Mouse (Mus musculus) neural tube, embryonic 10.5 days (tissue): ENCODE data around the gene Nags.

Experiments used
- DNase-seq: peaks from one replicate; pipeline ENCODE4 v3.0.0-alpha.2; 2017; ENCODE audit warnings: low spot score; ENCODE audit errors: extremely low spot score

Gene Nags

DNA sequence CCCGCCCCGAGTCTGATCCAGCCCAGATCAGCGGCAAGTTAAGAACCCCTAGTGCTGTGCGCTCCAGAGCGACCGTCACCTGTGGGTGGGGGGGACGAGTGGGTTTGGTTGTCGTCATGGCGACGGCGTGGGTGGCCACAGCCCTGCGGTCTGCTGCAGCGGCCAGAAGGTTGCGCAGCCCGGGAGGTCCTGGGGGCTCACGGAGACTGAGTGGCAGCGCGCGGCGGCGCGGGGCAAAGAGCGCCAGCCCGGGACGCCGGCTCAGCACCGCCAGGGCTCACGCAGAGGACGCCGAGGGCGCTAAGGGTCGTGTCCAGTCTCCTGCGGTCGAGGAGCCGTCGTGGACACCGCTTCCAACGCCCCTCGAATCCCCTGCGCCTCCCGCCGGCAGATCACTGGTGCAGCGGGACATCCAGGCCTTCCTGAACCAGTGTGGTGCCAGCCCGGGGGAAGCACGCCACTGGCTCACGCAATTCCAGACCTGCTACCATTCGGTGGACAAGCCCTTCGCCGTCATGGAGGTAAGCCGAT is at the start of gene Nags:
Gene Nags (plus strand): TSS at position 43 of the 531 bp plus-strand sequence.
- peak; percentile 52 for DNase-seq

DNA sequence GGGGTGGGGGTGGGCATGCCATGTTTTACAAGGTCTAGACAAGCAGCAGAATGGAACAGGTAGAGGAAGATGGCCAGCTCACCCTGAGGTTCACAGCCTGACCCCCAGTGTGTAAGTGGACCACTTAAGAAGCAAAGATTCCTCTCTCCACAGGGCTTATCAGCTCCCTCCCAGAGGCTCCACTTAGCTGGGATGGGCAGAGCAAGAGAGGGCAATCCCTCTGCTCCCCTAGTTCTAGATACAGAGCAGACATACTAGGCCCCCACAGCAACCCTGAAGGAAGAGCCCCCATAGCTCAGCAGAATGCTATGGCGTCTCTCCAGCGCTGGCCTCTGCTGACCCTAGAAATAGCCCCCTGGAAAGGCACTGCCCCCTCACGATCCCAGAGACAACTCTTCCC is 49.6 kb upstream of the Nags start:
- no peak for DNase-seq

DNA sequence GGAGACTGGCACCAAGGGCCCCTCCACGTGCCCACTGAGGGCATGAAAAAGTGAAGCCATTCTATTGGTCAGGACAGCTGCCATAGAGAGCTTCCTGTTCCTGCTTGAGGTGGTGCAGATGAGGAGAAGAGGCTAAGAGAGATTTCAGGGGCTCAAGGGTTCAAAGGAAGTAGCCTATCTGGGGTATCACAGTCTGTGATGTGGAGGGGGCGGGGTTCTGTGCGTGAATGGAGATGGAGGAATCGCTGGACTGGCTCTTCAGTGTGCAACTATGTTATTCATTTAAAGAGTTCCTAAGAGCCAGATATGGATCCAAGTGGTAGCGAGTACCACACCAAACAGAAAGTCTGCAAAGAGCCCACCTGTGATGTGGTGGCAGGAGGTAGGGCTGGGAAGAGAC is 48.9 kb upstream of the Nags start:
- no peak for DNase-seq

DNA sequence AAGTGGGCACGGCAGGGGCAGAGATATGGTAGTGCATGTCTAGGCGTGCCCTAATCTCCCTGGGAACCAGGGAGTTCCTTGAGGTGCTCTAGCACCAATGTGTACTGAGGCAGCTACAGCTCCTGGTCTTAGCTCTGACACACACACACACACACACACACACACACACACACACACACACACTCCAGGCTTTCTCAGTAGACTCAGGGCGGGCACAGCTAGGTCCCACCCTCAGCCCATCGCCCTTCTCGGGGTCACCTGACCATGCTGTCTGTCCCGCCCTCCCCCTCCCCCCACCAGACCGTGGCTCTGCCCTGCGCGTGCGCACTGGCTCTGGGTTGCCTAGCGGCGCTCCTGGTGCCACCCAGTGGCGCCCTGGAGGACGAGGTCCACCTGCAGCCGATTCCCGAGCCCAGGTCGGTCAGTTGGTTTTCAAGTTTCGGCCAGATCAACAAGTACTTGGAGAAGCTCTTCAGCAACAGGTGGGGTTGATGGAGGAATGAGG is 48.4 kb upstream of the Nags start:
- DNase-seq, result peak; percentile 89

DNA sequence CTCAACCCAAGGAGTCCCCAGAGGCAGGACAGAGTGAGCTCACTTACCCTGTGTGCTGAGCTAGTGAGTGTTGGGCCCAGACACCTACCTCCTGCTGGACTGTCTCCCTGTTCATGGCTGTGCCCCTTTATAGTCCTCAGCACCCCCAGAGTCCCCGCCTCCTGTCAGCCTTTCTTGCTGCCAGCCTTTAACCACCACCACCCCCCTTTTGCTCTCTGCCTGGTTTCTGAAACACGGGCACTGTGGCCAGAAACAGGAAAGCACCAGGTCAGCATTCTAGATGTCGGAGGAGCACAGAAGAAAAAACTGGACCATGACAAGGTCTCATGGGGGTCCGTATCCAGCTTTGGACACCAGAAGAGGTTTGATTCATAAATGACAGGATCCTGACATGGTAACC is 44.1 kb upstream of the Nags start, which contains the start of gene Ppy:
Gene Ppy (minus strand): TSS at position 101 of the 400 bp plus-strand sequence.
- DNase-seq, result no peak

- DNase-seq, result peak; percentile 82
Observed at GRCm38 (mm10) chr11:102102485-102103258, 42.6 kb upstream of the Nags start.

DNA sequence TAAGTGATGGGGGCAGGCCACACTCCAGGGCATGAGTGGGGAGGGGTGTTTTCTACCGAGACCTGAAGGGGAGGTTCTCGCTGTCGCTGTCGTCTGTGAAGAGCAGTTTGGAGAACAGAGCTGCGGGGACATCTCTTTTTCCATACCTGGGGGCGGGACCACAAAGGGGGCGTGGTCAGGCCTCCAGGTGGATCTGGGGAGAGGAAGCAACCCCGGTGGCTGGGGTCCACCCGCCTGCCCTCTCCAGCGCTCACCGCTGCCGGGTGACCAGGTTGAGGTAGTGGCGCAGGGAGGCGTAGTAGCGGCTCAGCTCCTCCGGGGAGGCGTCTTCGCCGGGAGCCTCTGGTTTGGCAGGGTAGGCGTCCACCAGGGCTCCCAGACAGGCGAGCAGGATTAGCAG is 38.4 kb upstream of the Nags start:
- DNase-seq, result no peak

- DNase-seq, result no peak
Observed at GRCm38 (mm10) chr11:102107732-102108131, 37.6 kb upstream of the Nags start, which contains the start of gene Pyy. Pyy (minus strand) TSS chr11:102107832.

DNA sequence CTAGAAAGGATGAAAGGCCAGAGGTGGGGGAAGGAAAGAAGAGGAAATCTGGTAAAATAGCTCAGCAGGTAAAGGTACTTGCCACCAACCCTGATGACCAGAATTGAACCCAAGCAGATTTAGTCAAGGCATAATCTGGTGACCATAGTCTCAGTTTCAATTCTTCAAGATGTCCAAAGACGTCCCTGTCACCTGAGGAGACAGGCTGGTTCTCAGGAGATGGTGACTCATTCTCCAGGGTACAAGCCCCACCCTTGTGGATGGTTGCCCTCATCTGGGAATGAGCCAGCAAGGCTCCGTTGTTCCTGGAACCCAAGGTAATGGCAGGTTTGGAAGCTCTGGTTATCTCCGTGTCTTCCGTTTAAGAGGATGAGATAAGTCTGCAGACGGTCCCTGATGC is 33.7 kb upstream of the Nags start:
- DNase-seq, result no peak

DNA sequence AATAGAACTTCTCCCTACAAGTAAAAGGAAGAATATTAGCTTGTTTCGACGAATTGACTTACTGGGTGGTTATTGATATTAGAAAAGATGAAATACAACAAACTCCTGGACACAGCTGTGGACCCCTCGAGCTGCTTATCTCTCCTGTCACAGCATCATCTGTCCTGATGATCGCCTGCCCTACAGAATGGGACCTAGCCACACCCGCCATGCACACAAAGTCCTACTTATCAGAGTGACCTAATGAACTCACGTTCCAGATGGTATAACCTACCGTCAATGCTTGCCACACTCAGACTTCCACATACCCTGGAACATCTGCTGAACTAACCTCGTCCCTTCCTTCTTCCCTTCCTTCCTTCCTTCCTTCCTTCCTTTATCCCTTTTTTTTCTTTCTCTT is 29.1 kb upstream of the Nags start:
- DNase-seq, result no peak

- DNase-seq, result no peak
Observed at GRCm38 (mm10) chr11:102117386-102117785, 27.9 kb upstream of the Nags start.

DNA sequence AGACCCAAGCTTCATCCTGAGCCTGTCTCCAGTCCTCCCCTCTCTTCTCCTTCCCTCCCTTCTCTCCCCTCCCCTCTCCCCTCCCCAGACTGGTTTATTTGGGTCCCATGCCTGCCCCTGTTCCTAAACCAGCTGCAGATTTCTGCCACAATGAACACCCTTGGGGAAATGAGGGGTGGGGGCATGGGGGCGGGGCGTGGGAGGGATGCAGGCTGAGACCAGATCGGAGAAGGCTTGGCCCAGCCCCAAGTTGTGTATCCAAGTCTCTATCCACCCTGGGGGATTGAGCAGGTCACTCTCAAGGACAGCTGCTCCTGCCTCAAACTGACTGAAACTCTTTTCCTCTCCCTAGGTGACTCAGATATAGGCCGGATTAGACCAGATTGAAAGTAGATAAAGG is 10.8 kb upstream of the Nags start:
- no peak for DNase-seq

DNA sequence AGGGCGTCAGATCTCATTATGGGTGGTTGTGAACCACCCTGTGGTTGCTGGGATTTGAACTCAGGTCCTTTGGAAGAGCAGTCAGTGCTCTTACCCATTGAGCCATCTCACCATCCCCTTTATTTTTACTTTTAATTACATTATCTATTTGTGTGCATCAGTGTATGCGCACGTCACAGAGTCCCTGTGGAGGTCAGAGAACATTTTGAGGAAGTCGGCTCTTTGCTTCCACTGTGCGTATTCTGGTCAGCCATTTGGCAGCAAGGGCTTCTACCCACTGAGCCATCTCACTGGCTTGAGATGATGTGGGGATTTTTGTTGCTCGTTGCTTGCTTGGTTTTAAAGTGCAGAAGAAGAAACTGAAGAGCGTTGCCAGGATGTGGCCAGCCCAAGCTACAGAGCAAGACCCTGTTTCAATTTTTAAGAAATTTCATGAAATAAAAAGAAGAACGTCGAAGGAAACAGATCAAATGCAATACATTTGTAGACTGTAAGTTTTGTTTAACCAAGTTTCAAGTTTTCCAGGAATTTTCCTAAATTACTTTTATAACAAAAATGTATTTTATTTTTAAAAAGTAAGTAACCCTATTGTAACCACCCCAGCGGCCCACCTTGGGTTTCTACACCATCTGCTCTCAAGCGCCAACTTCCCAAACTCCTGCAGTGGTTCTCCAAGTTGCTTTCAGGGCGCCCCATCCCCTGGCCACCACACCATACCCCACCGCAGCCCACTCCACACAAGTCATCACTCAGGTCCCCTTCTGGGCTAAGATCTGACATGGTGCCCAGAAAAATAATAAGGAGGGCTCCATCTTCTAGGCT is 7.5 kb upstream of the Nags start:
- no peak for DNase-seq

GRCm38 (mm10) chr11:102138447-102138740 is 6.9 kb upstream of the Nags start:
- peak; percentile 77 for DNase-seq

GRCm38 (mm10) chr11:102140508-102140907 is 4.8 kb upstream of the Nags start:
- peak; percentile 76 for DNase-seq

DNA sequence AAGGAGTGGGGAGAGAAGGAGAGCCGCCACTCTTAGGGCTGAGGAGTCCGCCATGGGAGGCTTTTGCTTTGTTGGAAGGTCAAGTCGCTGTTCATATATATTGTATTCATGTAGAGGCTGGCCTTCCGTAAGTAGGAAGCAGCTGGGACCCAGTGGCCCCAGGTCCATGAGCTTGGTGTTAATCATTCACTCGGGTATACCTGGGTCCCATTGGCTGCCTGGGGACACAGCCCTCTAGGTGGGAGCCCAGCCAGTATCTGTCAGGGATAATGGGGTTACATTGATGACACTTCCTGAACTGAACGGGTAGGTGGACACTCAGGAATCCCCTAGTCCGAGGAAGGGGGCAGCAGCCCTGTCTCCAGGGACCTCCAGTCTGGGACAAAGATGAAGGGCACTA is 3.0 kb upstream of the Nags start:
- DNase-seq, result no peak

GRCm38 (mm10) chr11:102144957-102145470 is 299 bp upstream of the Nags start:
- no peak for DNase-seq

GRCm38 (mm10) chr11:102146005-102146404 is 692 bp downstream of the Nags start:
- DNase-seq, result peak; percentile 22

- peak; percentile 40 for DNase-seq
Observed at GRCm38 (mm10) chr11:102146531-102146930, 1.2 kb downstream of the Nags start.

GRCm38 (mm10) chr11:102147213-102147989 is 2.1 kb downstream of the Nags start:
- DNase-seq, result peak; percentile 30
